Mouse (Mus musculus) lung, embryonic 16.5 days (tissue): ENCODE data around the gene Enho. TPM values are rescaled to one million over a fixed set of nuclear protein-coding genes. Genes with fewer than 3 reads are reported as not detected.

Experiments
- ATAC-seq: fragments of 200-750 bp; cut with Nextera tagmentation; 2 replicates; pipeline ENCODE4 v1.8.0; 2017; ENCODE audit warnings: low read depth, mild to moderate bottlenecking, moderate library complexity
- H3K27ac ChIP-seq: fragments of 300-500 bp; sonication (generic); 2 replicates; pipeline ENCODE4 v1.5.1; 2014; ENCODE audit warnings: mild to moderate bottlenecking, control low read depth, low read length
- H3K27me3 ChIP-seq: fragments of 300-500 bp; sonication (generic); 2 replicates; pipeline ENCODE4 v1.6.1; 2014; ENCODE audit warnings: low read depth, low read length, mixed read lengths; ENCODE audit not compliant: control insufficient read depth, insufficient read depth
- H3K36me3 ChIP-seq: fragments of 300-500 bp; sonication (generic); 2 replicates; pipeline ENCODE4 v1.6.1; 2014; ENCODE audit warnings: low read length; ENCODE audit not compliant: control insufficient read depth, insufficient read depth
- H3K4me1 ChIP-seq: fragments of 300-500 bp; sonication (generic); replicated peaks from 2 replicates; pipeline ENCODE4 v1.6.1; 2014; ENCODE audit warnings: low read length, mixed read lengths; ENCODE audit not compliant: control insufficient read depth, insufficient read depth
- H3K4me2 ChIP-seq: fragments of 300-500 bp; sonication (generic); 2 replicates; pipeline ENCODE4 v1.6.1; 2014; ENCODE audit warnings: low read depth, low read length, control low read depth
- H3K4me3 ChIP-seq: fragments of 300-500 bp; sonication (generic); 2 replicates; pipeline ENCODE4 v1.5.1; 2014; ENCODE audit warnings: mild to moderate bottlenecking, low read length, control low read depth
- H3K9ac ChIP-seq: fragments of 300-500 bp; sonication (generic); 2 replicates; pipeline ENCODE4 v1.6.1; 2014; ENCODE audit warnings: low read length, control low read depth
- H3K9me3 ChIP-seq: fragments of 300-500 bp; sonication (generic); 2 replicates; pipeline ENCODE4 v1.6.1; 2016; ENCODE audit warnings: low read length; ENCODE audit not compliant: control insufficient read depth
- WGBS: fragments of 180-500 bp; shearing (Covaris S2); extraction: QIAGEN DNeasy Blood & Tissue Kit; methylation state at CpG from one replicate; pipeline ENCODE4 v1.1.7; 2014; 5-methylcytosine and 5-hydroxymethylcytosine counted together
- polyA plus RNA-seq: library from polyadenylated mRNA; unstranded; fragments of >200 nt; fragmentation: Nextera tagmentation; extraction: Ambion mirVana; gene quantifications from 2 replicates; pipeline ENCODE4 v1.2.1, GENCODE M21; 2015

The Enho gene
- polyA plus RNA-seq, 1 experiment from 2014 or later, result 7.8 TPM

GRCm38 (mm10) chr4:41628202-41628927 is 11.8 kb downstream of the Enho start:
- Histone ChIP-seq H3K27me3 (no peaks in the 10 kb centered on the region; the same call in 1 of the 2 replicates), H3K9ac (peak overlapping the region; percentile 43; the same call in 1 of the 2 replicates), H3K27ac (peak overlapping the region; percentile 75), H3K9me3 (no peaks in the 10 kb centered on the region), H3K4me2 (0 out of 2 replicates have a peak overlapping the region, but pooled peaks have one; percentile 7), H3K4me3 (no peak overlapping the region), H3K4me1 (peaks cover 34% of the 10 kb centered on the region), H3K36me3 (no peaks in the 10 kb centered on the region)
- ATAC-seq, result peak; percentile 87
- WGBS, result 9% methylated on average over 8 of the region's 8 CpGs

GRCm38 (mm10) chr4:41622071-41622470 is 18.1 kb downstream of the Enho start:
- no peak for ATAC-seq
- 80% methylated on average over 14 of the region's 14 CpGs for WGBS

GRCm38 (mm10) chr4:41618916-41619746 is 21.0 kb downstream of the Enho start:
- Histone ChIP-seq H3K27ac (no peak overlapping the region), H3K4me1 (peaks cover 3% of the 10 kb centered on the region; the same call in 1 of the 2 replicates), H3K4me2 (no peak overlapping the region), H3K4me3 (no peak overlapping the region), H3K27me3 (no peaks in the 10 kb centered on the region), H3K36me3 (no peaks in the 10 kb centered on the region), H3K9ac (no peak overlapping the region), H3K9me3 (no peaks in the 10 kb centered on the region)
- no peak for ATAC-seq
- WGBS, result 45% methylated on average over 12 of the region's 12 CpGs

More at GRCm38 (mm10) chr4:41622071-41622470, 18.1 kb downstream of the Enho start:
- Histone ChIP-seq H3K4me3 (no peak overlapping the region), H3K27me3 (no peaks in the 10 kb centered on the region), H3K9me3 (no peaks in the 10 kb centered on the region), H3K9ac (no peak overlapping the region), H3K4me1 (no peaks in the 10 kb centered on the region), H3K27ac (no peak overlapping the region), H3K36me3 (no peaks in the 10 kb centered on the region), H3K4me2 (no peak overlapping the region)

- no peak overlapping the region for H3K4me2 ChIP-seq
- H3K9ac ChIP-seq, result no peak overlapping the region
- no peak overlapping the region for H3K4me3 ChIP-seq
- no peak overlapping the region for H3K27ac ChIP-seq
- H3K9me3 ChIP-seq, result no peaks in the 10 kb centered on the region
- WGBS, result 45% methylated on average over 9 of the region's 9 CpGs
- no peaks in the 10 kb centered on the region for H3K36me3 ChIP-seq
- peak; percentile 39; the same call in 1 of the 2 replicates for ATAC-seq
- peaks cover 3% of the 10 kb centered on the region; the same call in 1 of the 2 replicates for H3K4me1 ChIP-seq
- H3K27me3 ChIP-seq, result no peaks in the 10 kb centered on the region
These were observed 24.2 kb downstream of the Enho start for GRCm38 (mm10) chr4:41615661-41616599.

GRCm38 (mm10) chr4:41614156-41614555 is 26.0 kb downstream of the Enho start:
- Histone ChIP-seq H3K4me2 (no peak overlapping the region), H3K27ac (no peak overlapping the region), H3K9me3 (no peaks in the 10 kb centered on the region), H3K36me3 (no peaks in the 10 kb centered on the region), H3K27me3 (no peaks in the 10 kb centered on the region), H3K4me3 (no peak overlapping the region), H3K9ac (no peak overlapping the region), H3K4me1 (peaks cover 3% of the 10 kb centered on the region; the same call in 1 of the 2 replicates)
- peak; percentile 39; the same call in 1 of the 2 replicates for ATAC-seq
- WGBS, result 7% methylated on average over 7 of the region's 7 CpGs

- H3K4me1 ChIP-seq, result peaks cover 3% of the 10 kb centered on the region; the same call in 1 of the 2 replicates
- 44% methylated on average over 8 of the region's 8 CpGs for WGBS
- H3K9ac ChIP-seq, result no peak overlapping the region
- H3K4me2 ChIP-seq, result no peak overlapping the region
- H3K4me3 ChIP-seq, result no peak overlapping the region
- H3K36me3 ChIP-seq, result no peaks in the 10 kb centered on the region
- ATAC-seq, result no peak
- H3K27ac ChIP-seq, result no peak overlapping the region
- no peaks in the 10 kb centered on the region for H3K27me3 ChIP-seq
- no peaks in the 10 kb centered on the region for H3K9me3 ChIP-seq
These were observed 28.0 kb downstream of the Enho start for GRCm38 (mm10) chr4:41612166-41612565.

- Histone ChIP-seq H3K27me3 (no peaks in the 10 kb centered on the region), H3K27ac (no peak overlapping the region), H3K9me3 (no peaks in the 10 kb centered on the region), H3K9ac (no peak overlapping the region), H3K4me3 (no peak overlapping the region), H3K36me3 (no peaks in the 10 kb centered on the region), H3K4me1 (no peaks in the 10 kb centered on the region), H3K4me2 (no peak overlapping the region)
- WGBS, result 39% methylated on average over 6 of the region's 6 CpGs
- ATAC-seq, result peak; percentile 23; the same call in 1 of the 2 replicates
These were observed 29.5 kb downstream of the Enho start for GRCm38 (mm10) chr4:41610594-41610980.

- Histone ChIP-seq H3K4me3 (no peak overlapping the region), H3K4me1 (no peaks in the 10 kb centered on the region), H3K27me3 (no peaks in the 10 kb centered on the region), H3K36me3 (no peaks in the 10 kb centered on the region), H3K9me3 (no peaks in the 10 kb centered on the region), H3K9ac (no peak overlapping the region), H3K27ac (no peak overlapping the region), H3K4me2 (no peak overlapping the region)
- ATAC-seq, result 0 out of 2 replicates have a peak, but pooled peaks have one; percentile 10
- WGBS, result 73% methylated on average over 10 of the region's 10 CpGs
These were observed 30.2 kb downstream of the Enho start for GRCm38 (mm10) chr4:41609681-41610593.
